40 mouse cellular contexts compared by ENCODE assay signal in the genomic region with DNA sequence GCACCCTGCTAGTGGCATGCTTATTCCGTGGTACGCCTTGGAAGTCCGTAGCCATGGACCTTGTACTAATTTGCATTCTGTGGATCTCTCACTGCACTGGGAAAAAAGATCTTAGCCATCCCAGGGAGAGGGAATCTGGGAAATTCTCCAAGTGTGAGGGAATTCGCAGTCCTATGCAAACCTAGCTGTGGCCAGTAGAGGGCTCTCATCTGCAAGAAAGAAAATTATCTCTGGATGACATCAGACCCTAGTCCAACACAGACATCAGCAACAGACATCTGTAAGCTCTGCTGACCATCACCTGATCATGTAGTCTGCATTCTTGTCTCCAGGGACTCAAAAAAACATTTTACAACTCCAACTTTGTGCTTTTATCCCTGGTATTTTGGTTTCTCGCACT. TPM values are rescaled to one million over a fixed set of nuclear protein-coding genes. Genes with fewer than 3 reads are reported as not detected.
"Had no signal": no experiment of that assay in that cellular context is flagged by ENCODE, and none has a peak within 500 bp of the region (broad histone marks: within the 10 kb centered on the region; RNA-seq: fewer than 3 reads in every experiment).

No protein-coding gene starts in this region.

RNA-seq across cellular contexts. Expression of gene Ctsj, which starts 18.8 kb away (rescaled TPM):
- total RNA-seq: left cerebral cortex, postnatal 10 days; left cerebral cortex, postnatal 14 days; left cerebral cortex, postnatal 25 days; left cerebral cortex, postnatal 36 days; left cerebral cortex, postnatal 4 days; liver, adult 2 months; megakaryocyte, adult 5-6 weeks; megakaryocyte-erythroid progenitor cell, adult 5-6 weeks; midbrain, postnatal 0 days; monocyte, adult 5-6 weeks had no signal
- polyA plus RNA-seq: limb, embryonic 10.5 days; limb, embryonic 11.5 days; limb, embryonic 12.5 days; limb, embryonic 13.5 days; limb, embryonic 15.5 days; liver, adult 2 months; liver, embryonic 11.5 days; liver, embryonic 13.5 days; liver, embryonic 15.5 days; liver, embryonic 16.5 days; lung, adult 2 months; lung, embryonic 14.5 days; lung, embryonic 15.5 days; lung, embryonic 16.5 days; lung, postnatal 0 days; macrophage; midbrain, embryonic 10.5 days; midbrain, embryonic 11.5 days; midbrain, embryonic 12.5 days; midbrain, embryonic 13.5 days; midbrain, embryonic 14.5 days; midbrain, embryonic 15.5 days; midbrain, embryonic 16.5 days; midbrain, postnatal 0 days; myocyte; neural tube, embryonic 11.5 days; neural tube, embryonic 12.5 days; neural tube, embryonic 13.5 days had no signal

RNA-seq across cellular contexts. Expression of gene Tpbpa, which starts 45.1 kb away (rescaled TPM):
- total RNA-seq: left cerebral cortex, postnatal 10 days; left cerebral cortex, postnatal 14 days; left cerebral cortex, postnatal 25 days; left cerebral cortex, postnatal 36 days; left cerebral cortex, postnatal 4 days; liver, adult 2 months; megakaryocyte, adult 5-6 weeks; megakaryocyte-erythroid progenitor cell, adult 5-6 weeks; midbrain, postnatal 0 days; monocyte, adult 5-6 weeks had no signal
- polyA plus RNA-seq: limb, embryonic 10.5 days; limb, embryonic 11.5 days; limb, embryonic 12.5 days; limb, embryonic 13.5 days; limb, embryonic 15.5 days; liver, adult 2 months; liver, embryonic 11.5 days; liver, embryonic 12.5 days; liver, embryonic 13.5 days; liver, embryonic 15.5 days; liver, embryonic 16.5 days; liver, postnatal 0 days; lung, adult 2 months; lung, embryonic 14.5 days; lung, embryonic 15.5 days; lung, embryonic 16.5 days; lung, postnatal 0 days; macrophage; midbrain, embryonic 10.5 days; midbrain, embryonic 11.5 days; midbrain, embryonic 12.5 days; midbrain, embryonic 13.5 days; midbrain, embryonic 14.5 days; midbrain, embryonic 15.5 days; midbrain, embryonic 16.5 days; midbrain, postnatal 0 days; myocyte; neural tube, embryonic 11.5 days; neural tube, embryonic 12.5 days had no signal

RNA-seq across cellular contexts. Expression of gene Gm49391, which starts 50.5 kb away (rescaled TPM):
- total RNA-seq: megakaryocyte, adult 5-6 weeks had no signal

RNA-seq across cellular contexts. Expression of gene Gm49393, which starts 51.5 kb away (rescaled TPM):
- total RNA-seq: left cerebral cortex, postnatal 10 days; left cerebral cortex, postnatal 14 days; left cerebral cortex, postnatal 25 days; left cerebral cortex, postnatal 36 days; left cerebral cortex, postnatal 4 days; liver, adult 2 months; megakaryocyte, adult 5-6 weeks; megakaryocyte-erythroid progenitor cell, adult 5-6 weeks; midbrain, postnatal 0 days; monocyte, adult 5-6 weeks had no signal
- polyA plus RNA-seq: limb, embryonic 10.5 days; limb, embryonic 11.5 days; limb, embryonic 12.5 days; limb, embryonic 13.5 days; limb, embryonic 14.5 days; limb, embryonic 15.5 days; liver, adult 2 months; liver, embryonic 11.5 days; liver, embryonic 12.5 days; liver, embryonic 13.5 days; liver, embryonic 14.5 days; liver, embryonic 15.5 days; liver, embryonic 16.5 days; liver, postnatal 0 days; lung, adult 2 months; lung, embryonic 14.5 days; lung, embryonic 15.5 days; lung, embryonic 16.5 days; lung, postnatal 0 days; macrophage; midbrain, embryonic 10.5 days; midbrain, embryonic 11.5 days; midbrain, embryonic 12.5 days; midbrain, embryonic 13.5 days; midbrain, embryonic 14.5 days; midbrain, embryonic 15.5 days; midbrain, embryonic 16.5 days; midbrain, postnatal 0 days; neural tube, embryonic 11.5 days; neural tube, embryonic 12.5 days; neural tube, embryonic 13.5 days had no signal
